Mouse (Mus musculus) forebrain, embryonic 11.5 days (tissue): ENCODE data around the gene Dleu7. TPM values are rescaled to one million over a fixed set of nuclear protein-coding genes. Genes with fewer than 3 reads are reported as not detected.
A peak's percentile ranks its signal among the peaks of the same experiment; 100 is the strongest.

Experiments used
- ATAC-seq: fragments of 200-750 bp; cut with Nextera tagmentation; replicated peaks from 2 replicates; pipeline ENCODE4 v1.8.0; 2017; ENCODE audit warnings: moderate TSS enrichment; ENCODE audit not compliant: low FRiP score
- DNase-seq: peaks from one replicate; pipeline ENCODE4 v3.0.0-alpha.2; 2017; ENCODE audit warnings: low spot score
- H3K27ac ChIP-seq: fragments of 300-500 bp; sonication (generic); 2 replicates; pipeline ENCODE4 v1.5.1; 2014; ENCODE audit warnings: low read depth, low read length
- H3K27me3 ChIP-seq: fragments of 300-500 bp; sonication (generic); 2 replicates; pipeline ENCODE4 v1.6.1; 2014; ENCODE audit warnings: mild to moderate bottlenecking, low read length, mixed read lengths; ENCODE audit not compliant: control insufficient read depth, insufficient read depth
- H3K36me3 ChIP-seq: fragments of 300-500 bp; sonication (generic); 2 replicates; pipeline ENCODE4 v1.6.1; 2014; ENCODE audit warnings: mild to moderate bottlenecking, low read length, moderate library complexity, mixed read lengths; ENCODE audit not compliant: control insufficient read depth, insufficient read depth
- H3K4me1 ChIP-seq: fragments of 300-500 bp; sonication (generic); replicated peaks from 2 replicates; pipeline ENCODE4 v1.6.1; 2014; ENCODE audit warnings: low read length, mixed read lengths; ENCODE audit not compliant: control insufficient read depth, insufficient read depth
- H3K4me2 ChIP-seq: fragments of 300-500 bp; sonication (generic); 2 replicates; pipeline ENCODE4 v1.6.1; 2014; ENCODE audit warnings: low read depth, mild to moderate bottlenecking, low read length, moderate library complexity, mixed read lengths; ENCODE audit not compliant: severe bottlenecking
- H3K4me3 ChIP-seq: fragments of 300-500 bp; sonication (generic); 2 replicates; pipeline ENCODE4 v1.5.1; 2014; ENCODE audit warnings: low read depth, low read length
- H3K9ac ChIP-seq: fragments of 300-500 bp; sonication (generic); 2 replicates; pipeline ENCODE4 v1.6.1; 2014; ENCODE audit warnings: low read length
- H3K9me3 ChIP-seq: fragments of 300-500 bp; sonication (generic); 2 replicates; pipeline ENCODE4 v1.6.1; 2016; ENCODE audit warnings: low read length, mixed read lengths; ENCODE audit not compliant: control insufficient read depth
- WGBS: fragments of 180-500 bp; shearing (Covaris S2); extraction: QIAGEN DNeasy Blood & Tissue Kit; methylation state at CpG from one replicate; pipeline ENCODE4 v1.1.7; 2014; 5-methylcytosine and 5-hydroxymethylcytosine counted together
- polyA plus RNA-seq: library from polyadenylated mRNA; unstranded; fragments of >200 nt; fragmentation: Nextera tagmentation; extraction: Ambion mirVana; gene quantifications from 2 replicates; pipeline ENCODE4 v1.2.1, GENCODE M21; 2014

The Dleu7 gene
- polyA plus RNA-seq: 3.2 and 6.7 TPM in 2 replicates

GRCm38 (mm10) chr14:62292488-62293339, at the start of gene Dleu7, which contains the start of gene Rnaseh2b:
TSS of gene Dleu7 (minus strand) at chr14:62293047.
TSS of gene Rnaseh2b (plus strand) at chr14:62292589.
- no peaks in the 10 kb centered on the region for H3K36me3 ChIP-seq

GRCm38 (mm10) chr14:62341887-62342642, 49.2 kb upstream of the Dleu7 start:
- WGBS: 78% methylated on average over 8 of the region's 8 CpGs
- H3K36me3 ChIP-seq: no peaks in the 10 kb centered on the region
- H3K27me3 ChIP-seq: no peaks in the 10 kb centered on the region

More at GRCm38 (mm10) chr14:62292488-62293339, at the start of gene Dleu7, which contains the start of gene Rnaseh2b:
- Histone ChIP-seq H3K4me3 (peak within 1 kb of the TSS; percentile 50), H3K27me3 (no peaks in the 10 kb centered on the region), H3K9me3 (no peaks in the 10 kb centered on the region), H3K4me2 (peak within 1 kb of the TSS; percentile 100), H3K4me1 (no peaks in the 10 kb centered on the region; the same call in 1 of the 2 replicates), H3K9ac (peak within 1 kb of the TSS; percentile 72), H3K27ac (peak within 1 kb of the TSS; percentile 31; the same call in 1 of the 2 replicates)
- ATAC-seq (peak; percentile 85), DNase-seq (peak; percentile 77)
- WGBS: under 1% methylated on average over 57 of the region's 60 CpGs

DNA sequence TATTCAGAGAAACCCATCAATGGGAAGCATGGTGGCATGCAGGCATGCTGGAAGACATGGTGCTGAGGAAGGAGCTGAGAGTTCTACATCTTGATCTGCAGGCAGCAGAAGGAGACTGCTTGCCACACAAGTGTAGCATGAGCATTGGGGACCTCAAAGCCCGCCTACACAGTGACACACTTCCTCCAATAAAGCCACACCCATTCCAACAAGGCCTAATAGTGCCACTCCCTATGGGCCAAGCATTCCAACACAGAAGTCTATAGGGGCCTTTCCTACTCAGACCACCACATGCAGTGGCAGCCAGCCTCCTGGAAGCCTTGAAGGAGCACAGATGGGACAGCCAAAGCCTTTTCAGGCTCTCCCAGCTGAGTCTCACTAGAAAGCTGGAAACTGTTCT, 46.3 kb upstream of the Dleu7 start:
- no peak for ATAC-seq
- DNase-seq: no peak
- H3K4me3 ChIP-seq: no peak overlapping the region
- H3K27ac ChIP-seq: no peak overlapping the region
- no peak overlapping the region for H3K4me2 ChIP-seq
- no peaks in the 10 kb centered on the region for H3K36me3 ChIP-seq
- 95% methylated on average over 1 of the region's 1 CpGs for WGBS
- H3K27me3 ChIP-seq: no peaks in the 10 kb centered on the region
- H3K9ac ChIP-seq: no peak overlapping the region
- no peaks in the 10 kb centered on the region for H3K4me1 ChIP-seq
- H3K9me3 ChIP-seq: no peaks in the 10 kb centered on the region

More at GRCm38 (mm10) chr14:62341887-62342642, 49.2 kb upstream of the Dleu7 start:
- H3K9ac ChIP-seq: no peak overlapping the region
- H3K27ac ChIP-seq: no peak overlapping the region
- no peak for ATAC-seq
- no peak overlapping the region for H3K4me3 ChIP-seq
- no peaks in the 10 kb centered on the region for H3K9me3 ChIP-seq
- no peak for DNase-seq
- H3K4me2 ChIP-seq: no peak overlapping the region
- no peaks in the 10 kb centered on the region; the same call in 1 of the 2 replicates for H3K4me1 ChIP-seq

GRCm38 (mm10) chr14:62333909-62334687, 41.3 kb upstream of the Dleu7 start:
- DNase-seq (no peak), ATAC-seq (no peak)
- no peaks in the 10 kb centered on the region for H3K9me3 ChIP-seq
- H3K9ac ChIP-seq: no peak overlapping the region
- no peak overlapping the region for H3K4me2 ChIP-seq
- H3K4me3 ChIP-seq: no peak overlapping the region
- no peak overlapping the region for H3K27ac ChIP-seq
- WGBS: 76% methylated on average over 9 of the region's 9 CpGs
- peaks cover 5% of the 10 kb centered on the region; the same call in 1 of the 2 replicates for H3K4me1 ChIP-seq
- no peaks in the 10 kb centered on the region for H3K27me3 ChIP-seq
- H3K36me3 ChIP-seq: no peaks in the 10 kb centered on the region

- H3K36me3 ChIP-seq: no peaks in the 10 kb centered on the region
- WGBS: under 1% methylated on average over 62 of the region's 62 CpGs
- H3K4me3 ChIP-seq: peak overlapping the region; percentile 65
- ATAC-seq (peak; percentile 78), DNase-seq (peak; percentile 92)
- H3K9ac ChIP-seq: peak overlapping the region; percentile 85
- peaks cover 5% of the 10 kb centered on the region; the same call in 1 of the 2 replicates for H3K4me1 ChIP-seq
- no peaks in the 10 kb centered on the region for H3K27me3 ChIP-seq
- H3K4me2 ChIP-seq: peak overlapping the region; percentile 78
- H3K27ac ChIP-seq: peak overlapping the region; percentile 83
- H3K9me3 ChIP-seq: no peaks in the 10 kb centered on the region
Observed at GRCm38 (mm10) chr14:62331866-62332619, 39.2 kb upstream of the Dleu7 start.

GRCm38 (mm10) chr14:62331457-62331856, 38.6 kb upstream of the Dleu7 start:
- H3K36me3 ChIP-seq: no peaks in the 10 kb centered on the region
- H3K4me1 ChIP-seq: peaks cover 5% of the 10 kb centered on the region; the same call in 1 of the 2 replicates
- 0 out of 2 replicates have a peak, but pooled peaks have one; percentile 33 for ATAC-seq
- H3K4me2 ChIP-seq: peak overlapping the region; percentile 78
- H3K27ac ChIP-seq: peak overlapping the region; percentile 83
- DNase-seq: no peak
- H3K9ac ChIP-seq: peak overlapping the region; percentile 85; the same call in 1 of the 2 replicates
- H3K4me3 ChIP-seq: peak overlapping the region; percentile 65
- H3K9me3 ChIP-seq: no peaks in the 10 kb centered on the region
- WGBS: 9% methylated on average over 6 of the region's 6 CpGs
- H3K27me3 ChIP-seq: no peaks in the 10 kb centered on the region

GRCm38 (mm10) chr14:62329631-62330030, 36.8 kb upstream of the Dleu7 start:
- whole genome bisulfite sequencing: 88% methylated on average over 3 of the region's 3 CpGs
- no peaks in the 10 kb centered on the region for H3K27me3 ChIP-seq
- DNase-seq (no peak), ATAC-seq (no peak)
- H3K4me3 ChIP-seq: no peak overlapping the region
- H3K4me1 ChIP-seq: peaks cover 5% of the 10 kb centered on the region; the same call in 1 of the 2 replicates
- H3K27ac ChIP-seq: no peak overlapping the region
- no peaks in the 10 kb centered on the region for H3K36me3 ChIP-seq
- H3K9me3 ChIP-seq: no peaks in the 10 kb centered on the region
- H3K9ac ChIP-seq: no peak overlapping the region
- H3K4me2 ChIP-seq: no peak overlapping the region
